18 mouse cellular contexts compared by ENCODE assay signal in genomic region chr14:11863286-11863685, GRCm38 (mm10).
DNase-seq lines count a peak whose midpoint lies in the region; ATAC-seq lines count a peak whose summit lies in the region.
"Had no signal": no experiment of that assay in that cellular context is flagged by ENCODE, and none has a peak within 500 bp of the region (broad histone marks: within the 10 kb centered on the region; RNA-seq: fewer than 3 reads in every experiment).

No protein-coding gene starts in this region.

- H3K27ac ChIP-seq in heart, embryonic 15.5 days = peak overlapping the region; percentile 81
- no peak overlapping the region for H3K27ac ChIP-seq in forebrain, embryonic 15.5 days (replicated peaks)
- no peak overlapping the region for H3K27ac ChIP-seq in midbrain, embryonic 16.5 days (ENCODE audit: low read length)
- H3K27ac ChIP-seq: hindbrain, postnatal 0 days; liver, embryonic 15.5 days; midbrain, embryonic 13.5 days; stomach, embryonic 15.5 days had no signal

- H3K9me3 ChIP-seq in heart, embryonic 15.5 days (replicated peaks) = no peaks in the 10 kb centered on the region
- no peaks in the 10 kb centered on the region for H3K9me3 ChIP-seq in forebrain, embryonic 15.5 days
- H3K9me3 ChIP-seq in midbrain, embryonic 16.5 days (replicated peaks; ENCODE audit: control insufficient read depth, low read length, poor library complexity, severe bottlenecking) = no peaks in the 10 kb centered on the region
- H3K9me3 ChIP-seq: liver, embryonic 15.5 days; midbrain, embryonic 13.5 days; stomach, embryonic 15.5 days had no signal

- WGBS in heart, embryonic 15.5 days = 20% methylated on average over 3 of the region's 3 CpGs
- whole genome bisulfite sequencing in forebrain, embryonic 15.5 days = 90% methylated on average over 3 of the region's 3 CpGs
- 79% methylated on average over 3 of the region's 3 CpGs for WGBS in midbrain, embryonic 16.5 days

- no peak overlapping the region for H3K4me2 ChIP-seq in heart, embryonic 15.5 days
- H3K4me2 ChIP-seq in forebrain, embryonic 15.5 days (replicated peaks) = no peak overlapping the region
- no peak overlapping the region for H3K4me2 ChIP-seq in midbrain, embryonic 16.5 days (ENCODE audit: low read length)
- H3K4me2 ChIP-seq: liver, embryonic 15.5 days; midbrain, embryonic 13.5 days; stomach, embryonic 15.5 days had no signal

- peaks cover 40% of the 10 kb centered on the region for H3K4me1 ChIP-seq in heart, embryonic 15.5 days (replicated peaks)
- no peaks in the 10 kb centered on the region for H3K4me1 ChIP-seq in forebrain, embryonic 15.5 days
- H3K4me1 ChIP-seq in midbrain, embryonic 16.5 days (ENCODE audit: control insufficient read depth, insufficient read depth, low read length) = no peaks in the 10 kb centered on the region; the same call in 1 of the 2 replicates
- H3K4me1 ChIP-seq: liver, embryonic 15.5 days had no signal

- H3K36me3 ChIP-seq in heart, embryonic 15.5 days = no peaks in the 10 kb centered on the region
- H3K36me3 ChIP-seq in forebrain, embryonic 15.5 days = no peaks in the 10 kb centered on the region
- H3K36me3 ChIP-seq in midbrain, embryonic 16.5 days (ENCODE audit: control insufficient read depth, insufficient read depth, low read length) = no peaks in the 10 kb centered on the region
- H3K36me3 ChIP-seq: liver, embryonic 15.5 days; midbrain, embryonic 13.5 days; stomach, embryonic 15.5 days had no signal

- no peak overlapping the region for H3K4me3 ChIP-seq in heart, embryonic 15.5 days
- H3K4me3 ChIP-seq in forebrain, embryonic 15.5 days = no peak overlapping the region
- no peak overlapping the region for H3K4me3 ChIP-seq in midbrain, embryonic 16.5 days (ENCODE audit: low read depth, low read length)
- H3K4me3 ChIP-seq: liver, embryonic 15.5 days; midbrain, embryonic 13.5 days; stomach, embryonic 15.5 days had no signal

- intact Hi-C loops in heart, postnatal 36 days (cut with DNase I) = no loop called here

- no peaks in the 10 kb centered on the region for H3K27me3 ChIP-seq in heart, embryonic 15.5 days
- H3K27me3 ChIP-seq in forebrain, embryonic 15.5 days = no peaks in the 10 kb centered on the region
- H3K27me3 ChIP-seq in midbrain, embryonic 16.5 days (ENCODE audit: control insufficient read depth, insufficient read depth, low read depth, low read length) = no peaks in the 10 kb centered on the region
- H3K27me3 ChIP-seq: liver, embryonic 15.5 days; midbrain, embryonic 13.5 days; stomach, embryonic 15.5 days had no signal

- no peak overlapping the region for H3K9ac ChIP-seq in heart, embryonic 15.5 days
- no peak overlapping the region for H3K9ac ChIP-seq in forebrain, embryonic 15.5 days (replicated peaks)
- H3K9ac ChIP-seq in midbrain, embryonic 16.5 days (ENCODE audit: low read depth, low read length) = no peak overlapping the region
- H3K9ac ChIP-seq: liver, embryonic 15.5 days; midbrain, embryonic 13.5 days; stomach, embryonic 15.5 days had no signal

- DNase-seq in heart, adult 18-20 months = peak; percentile 71 to 82
- DNase-seq in heart, postnatal 36 days = no peak
- peak; percentile 82 for DNase-seq in heart, adult 8-10 months (ENCODE audit: low spot score)
- DNase-seq in thymus, postnatal 14 days = no peak
- DNase-seq: cerebellum, postnatal 10 days; embryo, embryonic 11 days; kidney, adult 2 months; kidney, postnatal 14 days; thymus, adult 2 months had no signal

- peak; percentile 71; the same call in 1 of the 2 replicates for ATAC-seq in heart, embryonic 15.5 days (replicated peaks; ENCODE audit: insufficient number of reproducible peaks, insufficient read depth, low FRiP score, low read depth)
- ATAC-seq in forebrain, embryonic 15.5 days (replicated peaks) = no peak
- no peak for ATAC-seq in midbrain, embryonic 16.5 days
- ATAC-seq: forebrain, embryonic 16.5 days; hindbrain, postnatal 0 days; lung, postnatal 0 days; midbrain, embryonic 13.5 days had no signal

Comparison
In these comparisons a context has a peak if more than half of its experiments do, and no peak if none do; other contexts are left out.
1. DNase-seq: peak in heart, adult 18-20 months (2 of 2) and heart, adult 8-10 months (single experiment); none in heart, postnatal 36 days (0 of 2) and thymus, postnatal 14 days (single experiment).